Mouse (Mus musculus) B cell, adult 62 days (primary cell): ENCODE results near the gene Unc5c. TPM values are rescaled to one million over a fixed set of nuclear protein-coding genes. Genes with fewer than 3 reads are reported as not detected.

ENCODE experiments used
- total RNA-seq: library from RNA; stranded (reverse); gene quantifications from 4 replicates; pipeline ENCODE4 v1.2.4, GENCODE M21; 2023

The Unc5c gene
- not detected in 4 replicates for total RNA-seq

DNA sequence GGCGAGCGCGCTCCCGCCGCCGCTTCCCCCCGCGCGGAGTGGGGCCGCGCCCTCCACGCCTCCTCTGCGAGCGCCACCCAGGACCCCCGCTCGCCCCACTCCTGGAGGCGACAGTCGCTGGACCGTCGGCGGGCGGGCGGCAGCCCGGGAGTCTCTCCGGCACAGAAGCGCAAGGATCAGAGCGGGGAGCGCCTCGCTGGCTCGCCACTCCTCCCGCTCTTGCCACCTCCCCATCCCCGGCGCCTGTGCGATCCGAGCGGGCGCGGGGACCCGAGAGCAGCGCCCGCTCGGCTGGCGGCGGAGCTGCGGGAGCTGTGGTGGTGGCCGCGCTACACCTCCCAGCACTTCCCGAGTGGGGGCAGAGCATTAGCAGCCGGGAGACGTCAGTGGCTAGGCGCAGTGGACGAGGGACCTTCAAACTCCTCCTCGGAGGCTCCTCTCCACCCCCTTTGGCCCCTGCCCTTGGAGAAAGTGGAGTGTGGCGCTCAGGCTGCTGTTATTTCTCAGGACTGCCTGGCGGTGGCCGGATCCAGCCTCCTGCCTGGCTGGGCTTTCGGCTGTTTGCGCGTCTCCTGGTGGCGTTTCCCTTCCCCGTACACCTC, at the start of gene Unc5c:
Gene Unc5c (plus strand): TSS at position 113 of the 602 bp plus-strand sequence.

